Mouse (Mus musculus): ENCODE results near the gene Fam71e1. TPM values are rescaled to one million over a fixed set of nuclear protein-coding genes. Genes with fewer than 3 reads are reported as not detected.

Gene Fam71e1
- polyA plus RNA-seq, 1 experiment from 2014 or later, result 14.3 TPM

DNA sequence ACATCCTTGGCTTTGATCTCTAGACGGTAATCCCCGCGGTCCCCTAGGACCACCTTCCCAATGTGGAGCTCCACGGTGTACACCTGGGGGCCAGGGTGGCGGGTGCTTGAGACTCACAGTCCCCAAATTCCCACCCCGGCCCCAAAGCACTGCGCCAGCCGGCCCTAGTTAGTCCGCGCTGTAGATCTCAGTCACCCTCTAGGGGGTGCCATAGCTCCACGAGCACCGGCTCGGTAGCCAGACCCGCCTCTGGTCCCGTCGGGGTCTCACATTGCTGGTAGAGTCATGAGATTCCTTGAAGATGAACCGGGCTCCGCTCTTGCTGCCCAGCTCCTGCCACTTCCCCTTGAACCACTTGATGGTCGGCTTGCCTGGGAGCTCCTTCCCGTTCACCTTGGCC lies 25.3 kb downstream of the Fam71e1 start:
- 0 out of 2 replicates have a peak, but pooled peaks have one; percentile 52 for ATAC-seq (replicated peaks; ENCODE audit: low FRiP score)
- WGBS, result 3% methylated on average over 20 of the region's 20 CpGs

GRCm38 (mm10) chr7:44523056-44523455 lies 26.7 kb downstream of the Fam71e1 start:
- Histone ChIP-seq H3K4me2 (no peak overlapping the region), H3K27ac (no peak overlapping the region)
- 63% methylated on average over 2 of the region's 2 CpGs for WGBS

More for the DNA sequence above, 25.3 kb downstream of the Fam71e1 start:
- Histone ChIP-seq H3K27me3 (peaks cover 45% of the 10 kb centered on the region), H3K9ac (peak overlapping the region; percentile 38), H3K9me3 (replicated peaks) (no peaks in the 10 kb centered on the region), H3K4me1 (peaks cover 23% of the 10 kb centered on the region), H3K4me3 (replicated peaks) (peak overlapping the region; percentile 14; the same call in 1 of the 2 replicates), H3K4me2 (peak overlapping the region; percentile 52), H3K36me3 (no peaks in the 10 kb centered on the region), H3K27ac (no peak overlapping the region)

DNA sequence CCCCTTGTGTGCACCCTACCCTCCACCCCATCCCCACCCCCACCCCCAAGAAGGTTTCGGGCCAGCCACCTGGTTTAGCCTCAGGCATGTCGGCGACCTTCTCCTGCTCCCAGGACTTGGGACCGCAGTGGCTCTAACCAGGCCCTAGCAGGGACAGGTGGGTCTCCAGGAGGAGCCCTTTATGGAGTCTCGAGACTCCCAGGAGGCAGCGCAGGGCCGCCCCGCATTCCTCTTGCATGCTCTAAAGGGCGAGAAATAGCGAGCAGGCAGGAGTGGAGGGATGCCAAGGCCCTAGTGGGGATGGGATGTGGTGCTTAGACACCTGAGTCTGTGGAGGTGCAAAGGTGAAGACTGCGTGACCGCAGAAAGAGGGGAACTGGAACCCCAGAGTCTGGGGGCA lies 28.1 kb downstream of the Fam71e1 start, which contains the start of gene Mybpc2:
Gene Mybpc2, minus strand, starts transcription at position 155 of the 400 bp plus-strand sequence.
- H3K9ac ChIP-seq, result peak within 1 kb of the TSS; percentile 11; the same call in 1 of the 2 replicates
- H3K4me3 ChIP-seq (replicated peaks), result peak within 1 kb of the TSS; percentile 13
- H3K9me3 ChIP-seq (replicated peaks), result no peaks in the 10 kb centered on the region
- peaks cover 65% of the 10 kb centered on the region for H3K27me3 ChIP-seq
- 27% methylated on average over 12 of the region's 12 CpGs for WGBS
- H3K4me2 ChIP-seq, result peak within 1 kb of the TSS; percentile 50
- no peak for ATAC-seq (replicated peaks; ENCODE audit: low FRiP score)
- no peaks in the 10 kb centered on the region for H3K36me3 ChIP-seq
- H3K4me1 ChIP-seq, result peaks cover 35% of the 10 kb centered on the region
- H3K27ac ChIP-seq, result no peak within 1 kb of the TSS

More at GRCm38 (mm10) chr7:44523056-44523455, 26.7 kb downstream of the Fam71e1 start:
- H3K4me1 ChIP-seq, result peaks cover 28% of the 10 kb centered on the region
- no peak overlapping the region for H3K9ac ChIP-seq
- H3K27me3 ChIP-seq, result peaks cover 57% of the 10 kb centered on the region
- no peaks in the 10 kb centered on the region for H3K9me3 ChIP-seq (replicated peaks)
- no peaks in the 10 kb centered on the region for H3K36me3 ChIP-seq
- no peak overlapping the region for H3K4me3 ChIP-seq (replicated peaks)
- no peak for ATAC-seq (replicated peaks; ENCODE audit: low FRiP score)

- no peaks in the 10 kb centered on the region for H3K9me3 ChIP-seq (replicated peaks)
- H3K27me3 ChIP-seq, result peaks cover 65% of the 10 kb centered on the region
- no peaks in the 10 kb centered on the region for H3K36me3 ChIP-seq
- peak overlapping the region; percentile 11; the same call in 1 of the 2 replicates for H3K9ac ChIP-seq
- H3K27ac ChIP-seq, result no peak overlapping the region
- ATAC-seq (replicated peaks; ENCODE audit: low FRiP score), result no peak
- WGBS, result 11% methylated on average over 22 of the region's 22 CpGs
- peaks cover 35% of the 10 kb centered on the region for H3K4me1 ChIP-seq
- H3K4me3 ChIP-seq (replicated peaks), result peak overlapping the region; percentile 13
- H3K4me2 ChIP-seq, result peak overlapping the region; percentile 50
Observed at GRCm38 (mm10) chr7:44525126-44525832, 28.9 kb downstream of the Fam71e1 start.

DNA sequence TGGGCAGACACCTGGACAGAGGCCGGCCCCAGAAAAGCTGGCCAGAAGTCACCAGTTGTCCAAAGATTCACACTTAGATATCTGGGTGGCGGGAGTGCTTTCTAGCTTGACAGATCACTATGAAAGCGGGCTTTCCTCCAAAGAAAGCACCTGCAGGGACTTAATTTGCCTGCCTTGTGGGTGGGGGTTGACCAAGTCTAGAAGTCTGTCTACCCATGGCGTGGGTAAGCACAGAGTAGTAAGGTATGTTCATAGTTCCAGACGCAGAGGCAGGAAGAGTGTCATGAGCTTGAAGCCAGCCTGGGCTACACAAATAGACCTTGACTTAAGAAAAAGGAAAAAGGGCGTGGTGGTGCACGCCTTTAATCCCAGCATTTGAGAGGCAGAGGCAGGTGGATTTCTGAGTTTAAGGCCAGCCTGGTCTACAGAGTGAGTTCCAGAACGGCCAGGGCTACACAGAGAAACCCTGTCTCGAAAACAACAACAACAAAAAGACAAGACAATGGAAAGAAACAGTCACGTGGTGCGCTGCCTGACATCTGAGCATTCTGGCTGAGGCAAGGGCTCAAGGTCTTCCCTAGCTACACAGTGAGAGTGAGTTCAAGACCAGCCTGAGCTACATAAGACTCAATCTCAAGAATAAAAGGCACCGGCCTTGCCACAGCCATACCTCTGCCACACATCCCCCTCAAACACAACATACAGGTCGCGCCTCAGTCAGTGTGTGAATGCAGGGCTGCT lies 30.2 kb downstream of the Fam71e1 start:
- no peak overlapping the region for H3K9ac ChIP-seq
- no peaks in the 10 kb centered on the region for H3K36me3 ChIP-seq
- H3K4me3 ChIP-seq (replicated peaks), result no peak overlapping the region
- no peak for ATAC-seq (replicated peaks; ENCODE audit: low FRiP score)
- no peak overlapping the region for H3K4me2 ChIP-seq
- H3K27ac ChIP-seq, result no peak overlapping the region
- peaks cover 29% of the 10 kb centered on the region for H3K4me1 ChIP-seq
- WGBS, result 85% methylated on average over 14 of the region's 14 CpGs
- H3K27me3 ChIP-seq, result peaks cover 63% of the 10 kb centered on the region
- H3K9me3 ChIP-seq (replicated peaks), result no peaks in the 10 kb centered on the region

GRCm38 (mm10) chr7:44527483-44528398 lies 31.4 kb downstream of the Fam71e1 start:
- Histone ChIP-seq H3K9ac (peak overlapping the region; percentile 55), H3K27me3 (peaks cover 51% of the 10 kb centered on the region), H3K36me3 (peaks cover 6% of the 10 kb centered on the region), H3K4me1 (peaks cover 25% of the 10 kb centered on the region), H3K4me3 (replicated peaks) (peak overlapping the region; percentile 42), H3K4me2 (peak overlapping the region; percentile 83), H3K9me3 (replicated peaks) (no peaks in the 10 kb centered on the region), H3K27ac (peak overlapping the region; percentile 45; the same call in 1 of the 2 replicates)
- peak; percentile 59 for ATAC-seq (replicated peaks; ENCODE audit: low FRiP score)
- WGBS, result 5% methylated on average over 40 of the region's 40 CpGs

GRCm38 (mm10) chr7:44529518-44529917 lies 33.1 kb downstream of the Fam71e1 start:
- Histone ChIP-seq H3K4me1 (peaks cover 24% of the 10 kb centered on the region), H3K36me3 (peaks cover 23% of the 10 kb centered on the region), H3K27me3 (peaks cover 34% of the 10 kb centered on the region), H3K9ac (no peak overlapping the region), H3K9me3 (replicated peaks) (no peaks in the 10 kb centered on the region), H3K4me2 (no peak overlapping the region), H3K27ac (no peak overlapping the region), H3K4me3 (replicated peaks) (no peak overlapping the region)
- no peak for ATAC-seq (replicated peaks; ENCODE audit: low FRiP score)
- 72% methylated on average over 5 of the region's 5 CpGs for WGBS

- no peaks in the 10 kb centered on the region for H3K9me3 ChIP-seq (replicated peaks)
- no peak for ATAC-seq (replicated peaks; ENCODE audit: low FRiP score)
Observed at GRCm38 (mm10) chr7:44530507-44530906, 34.1 kb downstream of the Fam71e1 start.

DNA sequence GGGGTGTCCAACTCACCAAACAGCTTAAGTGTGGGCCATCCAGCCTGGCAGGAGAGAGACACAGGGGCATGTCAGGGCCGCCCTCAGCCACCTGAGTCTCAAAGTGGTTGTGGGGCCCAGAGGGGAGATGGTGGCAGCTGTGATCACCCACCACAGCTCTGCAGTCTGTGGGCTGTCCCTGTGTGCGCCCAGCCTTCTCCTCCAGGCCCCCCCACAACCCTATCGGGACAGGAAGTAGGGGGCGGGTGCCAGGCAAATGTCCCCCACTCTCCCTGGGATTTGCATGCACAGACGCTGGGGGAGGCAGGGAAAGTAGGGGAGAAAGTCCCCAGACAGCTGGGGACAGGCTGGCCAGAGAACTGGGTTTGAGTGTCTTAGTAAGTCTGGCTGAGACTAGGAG lies 34.8 kb downstream of the Fam71e1 start:
- H3K4me2 ChIP-seq, result no peak overlapping the region
- no peak overlapping the region for H3K9ac ChIP-seq
- H3K27ac ChIP-seq, result no peak overlapping the region
- 43% methylated on average over 5 of the region's 5 CpGs for WGBS
- H3K4me3 ChIP-seq (replicated peaks), result no peak overlapping the region
- H3K36me3 ChIP-seq, result peaks cover 39% of the 10 kb centered on the region
- no peaks in the 10 kb centered on the region for H3K9me3 ChIP-seq (replicated peaks)
- peaks cover 12% of the 10 kb centered on the region for H3K4me1 ChIP-seq
- ATAC-seq (replicated peaks; ENCODE audit: low FRiP score), result no peak
- H3K27me3 ChIP-seq, result peaks cover 25% of the 10 kb centered on the region

More at GRCm38 (mm10) chr7:44530507-44530906, 34.1 kb downstream of the Fam71e1 start:
- peaks cover 15% of the 10 kb centered on the region for H3K4me1 ChIP-seq
- peaks cover 32% of the 10 kb centered on the region for H3K36me3 ChIP-seq
- no peak overlapping the region for H3K9ac ChIP-seq
- no peak overlapping the region for H3K4me2 ChIP-seq
- no peak overlapping the region for H3K4me3 ChIP-seq (replicated peaks)
- peaks cover 28% of the 10 kb centered on the region for H3K27me3 ChIP-seq
- WGBS, result 85% methylated on average over 3 of the region's 3 CpGs
- H3K27ac ChIP-seq, result no peak overlapping the region

GRCm38 (mm10) chr7:44531946-44532732 lies 35.8 kb downstream of the Fam71e1 start, which contains the start of gene Spib:
Gene Spib (minus strand): TSS chr7:44532071.
- no peaks in the 10 kb centered on the region for H3K9me3 ChIP-seq (replicated peaks)
- no peak within 1 kb of the TSS for H3K4me3 ChIP-seq (replicated peaks)
- no peak within 1 kb of the TSS for H3K27ac ChIP-seq
- H3K36me3 ChIP-seq, result peaks cover 49% of the 10 kb centered on the region
- H3K4me1 ChIP-seq, result peaks cover 12% of the 10 kb centered on the region
- H3K27me3 ChIP-seq, result peaks cover 15% of the 10 kb centered on the region
- no peak within 1 kb of the TSS for H3K9ac ChIP-seq
- no peak for ATAC-seq (replicated peaks; ENCODE audit: low FRiP score)
- 78% methylated on average over 4 of the region's 4 CpGs for WGBS
- no peak within 1 kb of the TSS for H3K4me2 ChIP-seq
